Mouse (Mus musculus) left cerebral cortex, postnatal 14 days (tissue): ENCODE data around the gene Zfhx3. TPM values are rescaled to one million over a fixed set of nuclear protein-coding genes. Genes with fewer than 3 reads are reported as not detected.
A peak's percentile ranks its signal among the peaks of the same experiment; 100 is the strongest.
"Not testable (repeated sequence)": the region's sequence is repeated elsewhere in the genome, so short reads cannot be mapped to it uniquely, and the experiment has no call there.

Source experiments
- DNase-seq, 2 experiments: peaks; one replicate each; pipeline ENCODE4 v3.0.0; 2021 to 2022; ENCODE audit warnings: low spot score in 2 of 2, mixed read lengths in 1 of 2
- intact Hi-C: fragments of 180-260 bp; cut with DNase I; formaldehyde crosslinking; loops from one replicate; pipeline ENCODE4 v1.15.1; 2025
- long read RNA-seq, 2 experiments: library from polyadenylated mRNA; stranded (forward); transcript quantifications; one replicate each; pipeline ENCODE4 v2.0.0; 2021
- total RNA-seq, 2 experiments: library from RNA; stranded (reverse); gene quantifications; 2 replicates each; pipeline ENCODE4 v1.2.3; 2021

Zfhx3 gene
- 1 to 10 TPM; 4.1 to 4.2 TPM for total RNA-seq
- long read RNA-seq, experiment 1 = 0 reads
- long read RNA-seq, experiment 2, partial matches to known transcripts = 1 of 2 reads
- long read RNA-seq, experiment 2, other reads (novel, unspliced or antisense) = 1 of 2 reads

GRCm38 (mm10) chr8:107941922-107942694 is at the start of gene Zfhx3:
TSS of gene Zfhx3 (plus strand) at chr8:107942644.
- no peak for DNase-seq
- intact Hi-C loops = loop anchor here (10.0 kb wide), 1 partner anchor 337 kb away; no protein-coding TSS in a partner anchor

- DNase-seq = no peak
- intact Hi-C loops = no loop called here
Observed at GRCm38 (mm10) chr8:107918984-107919383, 23.5 kb upstream of the Zfhx3 start.

GRCm38 (mm10) chr8:107926149-107926548 is 16.3 kb upstream of the Zfhx3 start:
- no peak for DNase-seq
- intact Hi-C loops = no loop called here

- intact Hi-C loops = no loop called here
- DNase-seq = no peak
Observed at GRCm38 (mm10) chr8:107936725-107937124, 5.7 kb upstream of the Zfhx3 start.

- DNase-seq, intact Hi-C loops: not testable (repeated sequence)
Observed at GRCm38 (mm10) chr8:107938231-107938630, 4.2 kb upstream of the Zfhx3 start.

GRCm38 (mm10) chr8:107940181-107940580 is 2.3 kb upstream of the Zfhx3 start:
- intact Hi-C loops = loop anchor here (10.0 kb wide), 1 partner anchor 335 kb away; no protein-coding TSS in a partner anchor
- no peak for DNase-seq

- intact Hi-C loops = loop anchor here (10.0 kb wide), 1 partner anchor 338 kb away; no protein-coding TSS in a partner anchor
- DNase-seq = no peak
Observed at GRCm38 (mm10) chr8:107942752-107943510, 487 bp downstream of the Zfhx3 start.

- no peak for DNase-seq
- intact Hi-C loops = loop anchor here (10.0 kb wide), 1 partner anchor 339 kb away; no protein-coding TSS in a partner anchor
Observed at GRCm38 (mm10) chr8:107943550-107944348, 1.3 kb downstream of the Zfhx3 start.

- intact Hi-C loops = loop anchor here (5.0 to 10.0 kb wide), 3 partner anchors 302 to 757 kb away; no protein-coding TSS in a partner anchor
- no peak for DNase-seq
Observed at GRCm38 (mm10) chr8:107944676-107945600, 2.5 kb downstream of the Zfhx3 start.

- intact Hi-C loops = loop anchor here (5.0 to 10.0 kb wide), 3 partner anchors 300 to 755 kb away; no protein-coding TSS in a partner anchor
- DNase-seq = no peak
Observed at GRCm38 (mm10) chr8:107946888-107947287, 4.4 kb downstream of the Zfhx3 start.

- intact Hi-C loops = no loop called here
- peak; percentile 55 to 72 for DNase-seq
Observed at GRCm38 (mm10) chr8:107955887-107956286, 13.4 kb downstream of the Zfhx3 start.

GRCm38 (mm10) chr8:107957566-107957965 is 15.1 kb downstream of the Zfhx3 start:
- DNase-seq = no peak
- intact Hi-C loops = no loop called here

GRCm38 (mm10) chr8:107960466-107960865 is 18.0 kb downstream of the Zfhx3 start:
- no peak for DNase-seq
- intact Hi-C loops = no loop called here

- intact Hi-C loops = no loop called here
- DNase-seq = no peak
Observed at GRCm38 (mm10) chr8:107960878-107961277, 18.4 kb downstream of the Zfhx3 start.

GRCm38 (mm10) chr8:107972198-107972597 is 29.8 kb downstream of the Zfhx3 start:
- intact Hi-C loops = no loop called here

GRCm38 (mm10) chr8:107974451-107974850 is 32.0 kb downstream of the Zfhx3 start:
- no peak for DNase-seq
- intact Hi-C loops = no loop called here

More at GRCm38 (mm10) chr8:107972198-107972597, 29.8 kb downstream of the Zfhx3 start:
- no peak for DNase-seq

- peak in 1 of 2 experiments; percentile 12 for DNase-seq
- intact Hi-C loops = no loop called here
Observed at GRCm38 (mm10) chr8:107978247-107978646, 35.8 kb downstream of the Zfhx3 start.

GRCm38 (mm10) chr8:107980618-107981017 is 38.2 kb downstream of the Zfhx3 start:
- intact Hi-C loops = no loop called here

More at GRCm38 (mm10) chr8:107980618-107981017, 38.2 kb downstream of the Zfhx3 start:
- DNase-seq = peak in 1 of 2 experiments; percentile 39
